Mouse (Mus musculus) lung, postnatal 0 days (tissue): ENCODE measurements around the gene Baiap2l2. TPM values are rescaled to one million over a fixed set of nuclear protein-coding genes. Genes with fewer than 3 reads are reported as not detected.
A peak's percentile ranks its signal among the peaks of the same experiment; 100 is the strongest.

Experiments used
- ATAC-seq: fragments of 200-750 bp; cut with Nextera tagmentation; 2 replicates; pipeline ENCODE4 v1.8.0; 2017; ENCODE audit warnings: moderate library complexity
- DNase-seq: peaks from one replicate; pipeline ENCODE4 v3.0.0-alpha.2; 2016; ENCODE audit warnings: low spot score
- H3K27ac ChIP-seq: fragments of 300-500 bp; sonication (generic); 2 replicates; pipeline ENCODE4 v1.5.1; 2014; ENCODE audit warnings: antibody characterized with exemption, mild to moderate bottlenecking, low read length, mixed read lengths
- H3K27me3 ChIP-seq: fragments of 300-500 bp; sonication (generic); replicated peaks from 2 replicates; pipeline ENCODE4 v1.6.1; 2014; ENCODE audit warnings: low read length, mixed read lengths; ENCODE audit not compliant: insufficient read depth
- H3K36me3 ChIP-seq: fragments of 300-500 bp; sonication (generic); 2 replicates; pipeline ENCODE4 v1.6.1; 2014; ENCODE audit warnings: low read length, mixed read lengths; ENCODE audit not compliant: insufficient read depth
- H3K4me1 ChIP-seq: fragments of 300-500 bp; sonication (generic); 2 replicates; pipeline ENCODE4 v1.6.1; 2014; ENCODE audit warnings: antibody characterized with exemption, low read depth, low read length, mixed read lengths; ENCODE audit not compliant: insufficient read depth
- H3K4me2 ChIP-seq: fragments of 300-500 bp; sonication (generic); replicated peaks from 2 replicates; pipeline ENCODE4 v1.6.1; 2014; ENCODE audit warnings: low read depth, mild to moderate bottlenecking, low read length, moderate library complexity, mixed read lengths
- H3K4me3 ChIP-seq: fragments of 300-500 bp; sonication (generic); 2 replicates; pipeline ENCODE4 v1.5.1; 2014; ENCODE audit warnings: low read depth, low read length
- H3K9ac ChIP-seq: fragments of 300-500 bp; sonication (generic); replicated peaks from 2 replicates; pipeline ENCODE4 v1.6.1; 2014; ENCODE audit warnings: low read depth, mild to moderate bottlenecking
- H3K9me3 ChIP-seq: fragments of 300-500 bp; sonication (generic); 2 replicates; pipeline ENCODE4 v1.6.1; 2016; ENCODE audit warnings: low read length, mixed read lengths
- CTCF ChIP-seq: IDR thresholded peaks from 2 replicates; pipeline ENCODE4 v1.5.1; 2016; ENCODE audit warnings: antibody characterized with exemption, mild to moderate bottlenecking
- EP300 ChIP-seq: IDR thresholded peaks from 2 replicates; pipeline ENCODE4 v1.6.1; 2016; ENCODE audit warnings: antibody characterized with exemption, mild to moderate bottlenecking, control low read depth
- WGBS: fragments of 180-500 bp; shearing (Covaris S2); extraction: QIAGEN DNeasy Blood & Tissue Kit; methylation state at CpG from one replicate; pipeline ENCODE4 v1.1.7; 2014; 5-methylcytosine and 5-hydroxymethylcytosine counted together
- polyA plus RNA-seq: library from polyadenylated mRNA; unstranded; fragments of >200 nt; fragmentation: Nextera tagmentation; extraction: Ambion mirVana; gene quantifications from 2 replicates; pipeline ENCODE4 v1.2.1, GENCODE M21; 2015

Baiap2l2 gene
- 1.4 and 2.7 TPM in 2 replicates for polyA plus RNA-seq

- DNase-seq = peak; percentile 44
- 55% methylated on average over 10 of the region's 10 CpGs for WGBS
- no peak within 1 kb of the TSS for H3K9ac ChIP-seq
Observed at GRCm38 (mm10) chr15:79285399-79285798, at the start of gene Baiap2l2. TSS of gene Baiap2l2 (minus strand) at chr15:79285537.

GRCm38 (mm10) chr15:79333409-79333808 lies 48.1 kb upstream of the Baiap2l2 start:
- H3K27me3 ChIP-seq = no peaks in the 10 kb centered on the region
- TF ChIP-seq CTCF = peak; percentile 43
- TF ChIP-seq EP300 = peak; percentile 72; the same call in 1 of the 2 replicates
- no peak overlapping the region for H3K4me3 ChIP-seq
- peak; percentile 67 for ATAC-seq
- H3K36me3 ChIP-seq = no peaks in the 10 kb centered on the region
- H3K4me1 ChIP-seq = no peaks in the 10 kb centered on the region
- 0 out of 2 replicates have a peak overlapping the region, but pooled peaks have one; percentile 3 for H3K27ac ChIP-seq
- no peak overlapping the region for H3K4me2 ChIP-seq
- H3K9ac ChIP-seq = no peak overlapping the region
- 16% methylated on average over 4 of the region's 4 CpGs for WGBS
- DNase-seq = peak; percentile 82
- H3K9me3 ChIP-seq = no peaks in the 10 kb centered on the region

More at GRCm38 (mm10) chr15:79285399-79285798, at the start of gene Baiap2l2:
- no peaks in the 10 kb centered on the region for H3K36me3 ChIP-seq
- no peaks in the 10 kb centered on the region for H3K27me3 ChIP-seq
- no peak within 1 kb of the TSS for H3K27ac ChIP-seq
- H3K4me2 ChIP-seq = no peak within 1 kb of the TSS
- H3K4me1 ChIP-seq = 0 out of 2 replicates have a peak, but pooled peaks cover 3% of the 10 kb centered on the region
- TF ChIP-seq EP300 (no peak), CTCF (no peak)
- peak; percentile 38 for ATAC-seq
- H3K4me3 ChIP-seq = no peak within 1 kb of the TSS
- H3K9me3 ChIP-seq = no peaks in the 10 kb centered on the region

DNA sequence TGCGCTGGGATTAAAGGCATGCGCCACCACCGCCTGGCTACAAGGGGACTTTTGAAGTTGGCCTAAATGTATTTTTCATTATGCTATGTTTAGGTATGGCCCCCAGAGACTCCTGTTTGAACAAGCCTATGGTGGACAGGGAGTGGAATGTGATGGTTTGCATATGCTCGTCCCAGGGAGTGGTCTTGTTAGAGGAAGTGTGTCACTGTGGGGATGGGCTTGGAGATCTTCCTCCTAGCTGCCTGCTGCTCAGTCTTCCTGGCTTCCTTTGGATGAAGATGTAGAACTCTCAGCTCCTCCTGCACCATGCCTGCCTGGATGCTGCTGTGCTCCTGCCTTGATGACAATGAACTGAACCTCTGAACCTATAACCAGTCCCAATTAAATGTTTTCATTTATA lies 45.2 kb upstream of the Baiap2l2 start:
- 32% methylated on average over 4 of the region's 4 CpGs for WGBS
- H3K4me1 ChIP-seq = peaks cover 8% of the 10 kb centered on the region
- H3K9ac ChIP-seq = no peak overlapping the region
- no peak overlapping the region for H3K4me2 ChIP-seq
- H3K27me3 ChIP-seq = no peaks in the 10 kb centered on the region
- H3K4me3 ChIP-seq = no peak overlapping the region
- peak; percentile 55 for DNase-seq
- no peak for TF ChIP-seq CTCF
- TF ChIP-seq EP300 = no peak
- H3K9me3 ChIP-seq = no peaks in the 10 kb centered on the region
- no peak overlapping the region for H3K27ac ChIP-seq
- no peak for ATAC-seq
- no peaks in the 10 kb centered on the region for H3K36me3 ChIP-seq

GRCm38 (mm10) chr15:79329979-79330363 lies 44.6 kb upstream of the Baiap2l2 start:
- H3K9ac ChIP-seq = no peak overlapping the region
- H3K4me1 ChIP-seq = peaks cover 14% of the 10 kb centered on the region
- H3K27me3 ChIP-seq = no peaks in the 10 kb centered on the region
- no peak overlapping the region for H3K4me2 ChIP-seq
- no peak overlapping the region for H3K27ac ChIP-seq
- H3K9me3 ChIP-seq = no peaks in the 10 kb centered on the region
- DNase-seq = no peak
- ATAC-seq = no peak
- no peak for TF ChIP-seq EP300
- no peak for TF ChIP-seq CTCF
- 73% methylated on average over 6 of the region's 6 CpGs for WGBS
- no peak overlapping the region for H3K4me3 ChIP-seq
- no peaks in the 10 kb centered on the region for H3K36me3 ChIP-seq

DNA sequence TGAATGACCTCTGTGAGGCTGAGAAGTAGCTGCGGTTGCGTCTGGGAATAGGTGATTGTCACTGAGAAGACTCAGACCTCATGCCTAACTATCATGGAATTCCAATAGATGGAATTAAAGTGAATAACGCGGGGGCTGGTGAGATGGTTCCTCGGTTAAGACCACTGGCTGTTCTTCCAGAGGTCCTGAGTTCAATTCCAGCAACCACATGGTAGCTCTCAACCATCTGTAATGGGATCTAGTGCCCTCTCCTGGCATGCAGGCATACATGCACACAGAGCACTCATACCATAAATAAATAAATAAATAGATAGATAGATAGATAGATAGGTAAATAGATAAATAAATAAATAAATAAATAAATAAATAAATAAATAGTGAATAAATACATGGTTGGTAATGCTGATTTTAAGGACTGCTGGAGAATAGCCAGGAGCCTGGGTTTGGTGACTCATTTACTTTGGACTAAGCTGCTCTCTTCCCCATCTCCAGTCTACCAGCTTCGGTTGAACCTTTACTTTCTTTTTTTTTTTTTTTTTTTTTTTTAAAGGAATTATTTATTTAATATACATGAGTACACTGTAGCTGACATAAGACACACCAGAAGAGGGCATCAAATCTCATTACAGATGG lies 44.1 kb upstream of the Baiap2l2 start:
- Histone ChIP-seq H3K27me3 (no peaks in the 10 kb centered on the region), H3K9ac (no peak overlapping the region), H3K4me2 (no peak overlapping the region), H3K27ac (no peak overlapping the region), H3K36me3 (no peaks in the 10 kb centered on the region), H3K9me3 (no peaks in the 10 kb centered on the region), H3K4me3 (no peak overlapping the region), H3K4me1 (peaks cover 19% of the 10 kb centered on the region)
- no peak for DNase-seq
- 89% methylated on average over 6 of the region's 6 CpGs for WGBS
- no peak for ATAC-seq
- no peak for TF ChIP-seq EP300
- peak; percentile 31; the same call in 1 of the 2 replicates for TF ChIP-seq CTCF

DNA sequence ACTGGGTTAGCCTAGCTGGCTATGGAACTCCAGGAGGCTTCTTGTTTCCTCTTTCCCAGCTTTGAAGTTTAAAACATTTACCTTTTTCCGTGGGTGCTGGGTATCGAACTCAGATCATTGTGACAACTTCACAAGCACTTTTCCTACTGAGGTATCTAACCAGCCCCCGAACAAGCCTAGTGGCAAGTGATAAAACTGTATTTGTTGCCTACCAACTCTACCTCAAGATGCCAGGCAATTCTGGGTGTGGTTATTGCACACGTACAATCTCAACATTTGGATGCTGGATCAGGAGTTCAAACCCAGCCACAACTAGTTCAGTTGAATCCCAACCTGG lies 43.6 kb upstream of the Baiap2l2 start:
- Histone ChIP-seq H3K36me3 (no peaks in the 10 kb centered on the region), H3K4me2 (no peak overlapping the region), H3K9me3 (no peaks in the 10 kb centered on the region), H3K9ac (no peak overlapping the region), H3K27ac (no peak overlapping the region), H3K4me1 (peaks cover 24% of the 10 kb centered on the region), H3K4me3 (no peak overlapping the region), H3K27me3 (no peaks in the 10 kb centered on the region)
- ATAC-seq (no peak), DNase-seq (no peak)
- no peak for TF ChIP-seq EP300
- TF ChIP-seq CTCF = no peak
- WGBS = 90% methylated on average over 4 of the region's 4 CpGs
